Mouse (Mus musculus) testis, adult 2 months (tissue): ENCODE data around the gene Polg. TPM values are rescaled to one million over a fixed set of nuclear protein-coding genes. Genes with fewer than 3 reads are reported as not detected.
A peak's percentile ranks its signal among the peaks of the same experiment; 100 is the strongest.

Experiments used
- H3K27ac ChIP-seq: fragments of 200-500 bp; 2 replicates; pipeline ENCODE4 v1.5.1; 2012; ENCODE audit warnings: low read depth, low read length; ENCODE audit not compliant: control insufficient read depth, insufficient read depth
- H3K27me3 ChIP-seq: fragments of 200-500 bp; 2 replicates; pipeline ENCODE4 v1.6.1; 2012; ENCODE audit warnings: mild to moderate bottlenecking, low read length, moderate library complexity; ENCODE audit not compliant: control insufficient read depth, insufficient read depth
- H3K36me3 ChIP-seq: fragments of 200-500 bp; 2 replicates; pipeline ENCODE4 v1.6.1; 2012; ENCODE audit warnings: mild to moderate bottlenecking, low read length; ENCODE audit not compliant: control insufficient read depth, insufficient read depth
- H3K4me1 ChIP-seq: fragments of 200-500 bp; 2 replicates; pipeline ENCODE4 v1.6.1; 2012; ENCODE audit warnings: low read length; ENCODE audit not compliant: control insufficient read depth, insufficient read depth
- H3K4me3 ChIP-seq: fragments of 200-500 bp; 2 replicates; pipeline ENCODE4 v1.5.1; 2012; ENCODE audit warnings: low read depth, mild to moderate bottlenecking, low read length, moderate library complexity, mixed read lengths; ENCODE audit not compliant: control insufficient read depth
- CTCF ChIP-seq: fragments of 200-500 bp; IDR thresholded peaks from 2 replicates; pipeline ENCODE4 v1.5.1; 2012; ENCODE audit warnings: low read depth, mild to moderate bottlenecking, inconsistent platforms, low read length, moderate library complexity; ENCODE audit not compliant: control insufficient read depth, insufficient read depth, insufficient replicate concordance
- POLR2A ChIP-seq: fragments of 200-500 bp; IDR thresholded peaks from 2 replicates; pipeline ENCODE4 v1.6.1; 2012; ENCODE audit warnings: low read depth, mild to moderate bottlenecking, inconsistent platforms, low read length, moderate library complexity; ENCODE audit not compliant: control insufficient read depth
- polyA plus RNA-seq: library from polyadenylated mRNA; depleted of rRNA; stranded (reverse); fragments of >200 nt; gene quantifications from 2 replicates; pipeline ENCODE4 v1.2.3, GENCODE M21; 2012

Polg gene
- polyA plus RNA-seq, 1 experiment: 78.3 TPM

- Histone ChIP-seq H3K4me1 (peaks cover 27% of the 10 kb centered on the region), H3K27me3 (peaks cover 7% of the 10 kb centered on the region), H3K27ac (no peak overlapping the region), H3K4me3 (peak overlapping the region; percentile 58), H3K36me3 (no peaks in the 10 kb centered on the region)
- TF ChIP-seq CTCF: no peak
- no peak for TF ChIP-seq POLR2A
These were observed 36.3 kb upstream of the Polg start for GRCm38 (mm10) chr7:79502152-79503102.

GRCm38 (mm10) chr7:79501581-79502031 is 35.4 kb upstream of the Polg start:
- TF ChIP-seq CTCF: no peak
- TF ChIP-seq POLR2A: no peak
- Histone ChIP-seq H3K4me1 (peaks cover 28% of the 10 kb centered on the region), H3K36me3 (no peaks in the 10 kb centered on the region), H3K27me3 (peaks cover 9% of the 10 kb centered on the region), H3K4me3 (peak overlapping the region; percentile 74), H3K27ac (no peak overlapping the region)

- H3K4me1 ChIP-seq: peaks cover 31% of the 10 kb centered on the region
- H3K27ac ChIP-seq: no peak overlapping the region
- H3K36me3 ChIP-seq: no peaks in the 10 kb centered on the region
- peak overlapping the region; percentile 74 for H3K4me3 ChIP-seq
- peaks cover 9% of the 10 kb centered on the region for H3K27me3 ChIP-seq
- TF ChIP-seq POLR2A (no peak), CTCF (no peak)
These were observed 34.6 kb upstream of the Polg start for GRCm38 (mm10) chr7:79500681-79501306.

GRCm38 (mm10) chr7:79499596-79500570 is 33.7 kb upstream of the Polg start:
- Histone ChIP-seq H3K27me3 (peaks cover 9% of the 10 kb centered on the region), H3K27ac (no peak overlapping the region), H3K4me3 (peak overlapping the region; percentile 74), H3K4me1 (peaks cover 27% of the 10 kb centered on the region), H3K36me3 (no peaks in the 10 kb centered on the region)
- TF ChIP-seq POLR2A: no peak
- no peak for TF ChIP-seq CTCF

GRCm38 (mm10) chr7:79498965-79499595 is 32.9 kb upstream of the Polg start:
- no peaks in the 10 kb centered on the region for H3K36me3 ChIP-seq
- peaks cover 27% of the 10 kb centered on the region for H3K4me1 ChIP-seq
- TF ChIP-seq POLR2A (no peak), CTCF (no peak)
- peak overlapping the region; percentile 74 for H3K4me3 ChIP-seq
- peaks cover 9% of the 10 kb centered on the region for H3K27me3 ChIP-seq
- no peak overlapping the region for H3K27ac ChIP-seq

GRCm38 (mm10) chr7:79498356-79498755 is 32.2 kb upstream of the Polg start:
- peak overlapping the region; percentile 55; the same call in 1 of the 2 replicates for H3K4me3 ChIP-seq
- H3K36me3 ChIP-seq: no peaks in the 10 kb centered on the region
- no peak overlapping the region for H3K27ac ChIP-seq
- peaks cover 27% of the 10 kb centered on the region for H3K4me1 ChIP-seq
- TF ChIP-seq CTCF (no peak), POLR2A (no peak)
- peaks cover 9% of the 10 kb centered on the region for H3K27me3 ChIP-seq

- no peak overlapping the region for H3K27ac ChIP-seq
- H3K36me3 ChIP-seq: no peaks in the 10 kb centered on the region
- peak overlapping the region; percentile 63 for H3K4me3 ChIP-seq
- peaks cover 27% of the 10 kb centered on the region for H3K4me1 ChIP-seq
- TF ChIP-seq POLR2A (no peak), CTCF (no peak)
- H3K27me3 ChIP-seq: peaks cover 9% of the 10 kb centered on the region
These were observed 31.5 kb upstream of the Polg start for GRCm38 (mm10) chr7:79497701-79498115.
